Mouse (Mus musculus) layer of hippocampus, postnatal 25 days (tissue): ENCODE data around the gene Nfx1. TPM values are rescaled to one million over a fixed set of nuclear protein-coding genes. Genes with fewer than 3 reads are reported as not detected.
A peak's percentile ranks its signal among the peaks of the same experiment; 100 is the strongest.

Source experiments
- DNase-seq, 2 experiments: peaks; one replicate each; pipeline ENCODE4 v3.0.0; 2022; ENCODE audit warnings: mixed read lengths in 2 of 2, low spot score in 1 of 2; ENCODE audit errors: extremely low spot score in 1 of 2
- total RNA-seq, 2 experiments: library from RNA; stranded (reverse); gene quantifications; 2 replicates each; pipeline ENCODE4 v1.2.3; 2021

Nfx1 gene
- total RNA-seq, 2 experiments from 2014 or later: 64.7 to 71.8 TPM

DNA sequence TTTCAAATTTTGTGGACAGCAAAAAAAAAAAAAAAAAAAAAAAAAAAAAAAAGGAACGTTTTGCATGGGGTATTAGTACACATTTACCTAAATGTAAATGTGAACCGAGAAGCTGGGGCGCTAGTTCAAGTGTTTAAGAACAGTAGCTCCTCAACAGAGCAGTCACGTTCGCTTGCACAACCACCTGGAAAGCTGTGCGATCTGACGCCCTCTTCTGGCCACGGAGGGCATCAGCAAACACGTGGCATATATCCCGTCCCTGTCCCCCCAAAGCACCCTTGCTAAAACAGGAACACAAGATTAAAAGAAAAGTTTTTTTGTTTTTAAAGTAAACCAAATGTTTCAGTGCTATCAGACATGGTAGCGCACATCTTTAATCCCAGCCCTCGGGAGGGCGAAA lies 1.0 kb downstream of the Nfx1 start:
- DNase-seq: peak in 1 of 2 experiments; percentile 26

- DNase-seq: no peak
Measured at GRCm38 (mm10) chr4:40974011-40974410, 3.3 kb downstream of the Nfx1 start.

GRCm38 (mm10) chr4:40975678-40976077 lies 5.0 kb downstream of the Nfx1 start:
- no peak for DNase-seq

DNA sequence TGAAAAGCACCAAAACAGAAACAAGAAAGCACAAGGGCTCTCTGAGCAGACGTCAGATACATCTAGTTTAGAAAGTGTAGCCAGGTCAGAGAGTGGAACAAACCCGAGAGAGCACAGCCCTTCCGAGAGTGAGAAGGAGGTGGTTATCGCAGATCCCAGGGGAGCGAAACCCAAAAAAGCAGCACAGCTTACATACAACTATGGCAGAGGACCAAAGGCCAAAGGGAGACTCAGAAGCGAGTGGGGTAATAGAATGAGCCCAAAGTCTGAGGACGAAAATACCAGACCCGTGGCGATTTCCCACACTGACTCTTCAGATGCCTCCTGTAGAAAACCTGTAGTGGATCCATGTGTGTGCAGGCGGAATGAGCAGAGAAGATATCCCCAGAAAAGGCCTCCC lies 5.9 kb downstream of the Nfx1 start:
- no peak for DNase-seq

GRCm38 (mm10) chr4:40979430-40979829 lies 8.7 kb downstream of the Nfx1 start:
- no peak for DNase-seq

DNA sequence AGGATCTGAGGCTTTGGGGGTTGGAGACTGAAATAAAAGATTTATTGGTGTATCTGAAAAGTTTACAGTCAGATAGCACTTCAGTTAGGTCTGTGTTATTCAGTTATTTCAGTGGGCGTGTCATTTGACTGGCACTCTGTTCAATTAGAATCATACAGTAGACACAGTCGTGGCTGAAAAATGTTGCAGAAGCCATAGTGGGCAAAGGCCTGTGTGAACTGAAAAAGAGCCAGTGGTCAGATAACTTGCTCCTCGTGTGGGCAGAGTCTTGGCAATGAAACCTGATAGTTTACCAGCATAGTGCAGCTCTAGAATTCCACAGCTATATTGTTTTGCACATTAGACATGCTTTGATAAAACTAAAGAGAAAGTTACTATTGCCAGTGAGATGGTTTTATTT lies 11.8 kb downstream of the Nfx1 start:
- no peak for DNase-seq

GRCm38 (mm10) chr4:40983686-40984085 lies 13.0 kb downstream of the Nfx1 start:
- DNase-seq: no peak

DNA sequence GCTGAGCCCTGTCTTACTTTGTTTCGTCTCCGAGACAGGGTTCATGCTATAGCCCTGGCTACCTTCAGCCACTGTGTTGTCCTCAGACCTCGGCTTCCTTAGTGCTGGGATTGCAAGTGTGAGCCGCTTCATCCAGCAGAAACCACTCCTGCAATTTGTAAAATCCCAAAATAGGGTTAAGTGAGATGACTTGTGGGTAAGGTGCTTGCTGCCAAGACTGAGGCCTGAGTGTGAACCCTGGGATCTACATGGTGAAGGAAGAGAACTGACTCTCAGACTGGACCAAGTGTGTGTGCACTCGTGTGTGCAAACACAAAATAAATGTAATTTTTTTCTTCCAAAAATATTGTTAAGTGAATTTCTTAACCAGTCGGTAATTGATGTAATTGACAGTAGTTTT lies 18.9 kb downstream of the Nfx1 start:
- DNase-seq: no peak

GRCm38 (mm10) chr4:40996302-40996701 lies 25.6 kb downstream of the Nfx1 start:
- no peak for DNase-seq

DNA sequence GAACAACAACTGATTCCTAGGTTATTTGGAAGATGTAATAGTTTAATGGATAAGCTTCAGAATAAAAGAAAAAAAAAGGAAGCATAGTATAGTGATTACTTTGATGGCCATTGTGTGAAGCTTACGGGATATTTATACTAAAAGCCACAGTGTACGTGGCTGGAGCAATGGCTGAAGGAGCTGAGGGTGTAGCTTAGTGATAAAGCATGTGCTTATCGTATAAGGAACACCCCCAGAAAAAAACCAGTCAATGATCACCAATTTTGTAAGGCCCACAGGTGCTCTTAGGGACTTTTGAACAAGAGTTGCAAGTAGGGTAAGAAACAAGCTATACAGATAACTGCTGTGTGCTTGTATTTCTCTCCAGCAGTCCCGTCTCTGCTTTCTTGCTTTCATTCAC lies 27.2 kb downstream of the Nfx1 start:
- DNase-seq: no peak

DNA sequence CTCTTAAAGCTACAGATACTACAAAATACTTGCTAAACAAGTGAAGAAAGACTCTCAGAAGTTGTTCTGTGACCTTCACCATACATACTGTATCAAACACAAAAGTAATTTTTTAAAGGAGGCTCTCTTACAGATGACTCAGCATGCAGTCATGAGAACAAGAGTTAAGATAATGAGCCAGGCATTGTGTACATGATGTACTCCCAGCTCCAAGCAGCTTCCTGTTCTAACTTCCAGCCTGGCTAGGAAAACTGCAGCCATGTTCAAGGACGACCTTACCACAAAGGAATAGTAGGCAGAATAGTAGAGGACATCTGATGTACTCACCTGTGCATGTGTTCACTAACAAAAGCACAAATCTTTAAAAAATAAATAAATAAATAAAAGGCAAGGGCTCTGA lies 29.6 kb downstream of the Nfx1 start:
- DNase-seq: no peak

DNA sequence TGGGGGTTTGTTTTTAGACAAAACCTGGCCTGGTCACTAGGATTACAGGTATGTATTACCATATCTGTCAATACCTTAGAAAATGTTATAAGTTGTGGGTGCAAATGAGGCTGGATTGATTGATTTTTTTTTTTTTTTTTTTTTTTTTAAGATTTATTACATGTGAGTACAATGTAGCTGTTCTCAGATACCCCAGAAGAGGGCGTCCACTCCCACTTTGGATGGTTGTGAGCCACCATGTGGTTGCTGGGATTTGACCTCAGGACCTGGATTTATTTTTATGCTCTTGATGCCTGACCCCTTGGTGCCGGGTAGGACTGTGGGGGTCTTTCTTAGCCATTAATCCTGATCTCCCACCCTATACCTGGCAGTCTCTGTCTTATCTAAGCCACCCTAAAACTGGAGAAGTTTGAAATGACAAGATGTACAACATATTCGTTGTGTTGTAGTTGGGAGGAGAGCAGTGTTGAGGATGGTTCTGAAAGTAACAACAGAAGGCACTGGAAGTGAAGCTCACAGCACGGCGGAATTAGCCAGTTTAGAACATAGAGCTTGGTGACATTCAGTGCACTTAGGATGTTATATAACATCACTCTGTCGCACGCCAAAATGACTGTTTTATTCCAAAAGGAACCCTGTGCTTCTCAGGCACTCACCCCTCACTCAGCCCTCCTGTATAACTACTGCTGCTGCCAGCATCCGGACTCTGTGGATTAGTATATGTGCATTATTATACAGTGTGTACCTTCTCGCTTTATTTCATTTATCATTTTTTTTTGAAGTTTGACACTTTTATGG lies 30.3 kb downstream of the Nfx1 start:
- DNase-seq: no peak

GRCm38 (mm10) chr4:41013351-41013750 lies 42.6 kb downstream of the Nfx1 start:
- DNase-seq: no peak

DNA sequence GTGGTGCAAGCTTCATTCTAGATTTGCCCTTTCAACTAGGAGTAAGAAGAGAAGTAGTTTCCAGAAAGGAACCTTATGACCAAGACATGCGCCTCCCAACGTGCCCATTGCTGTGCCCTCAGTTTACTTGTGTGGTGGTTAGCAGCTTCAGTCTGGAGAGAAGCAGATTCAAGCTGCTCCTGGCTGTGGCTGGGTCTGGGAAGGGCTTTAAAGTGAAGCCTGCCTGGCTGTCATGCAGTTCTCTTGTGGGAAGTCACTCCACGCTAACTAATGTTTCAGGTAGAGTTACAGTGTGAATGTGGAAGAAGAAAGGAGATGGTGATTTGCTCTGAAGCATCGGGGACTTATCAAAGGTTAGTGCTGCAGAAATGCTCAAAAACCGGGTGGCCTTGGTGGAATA lies 45.1 kb downstream of the Nfx1 start:
- DNase-seq: no peak

DNA sequence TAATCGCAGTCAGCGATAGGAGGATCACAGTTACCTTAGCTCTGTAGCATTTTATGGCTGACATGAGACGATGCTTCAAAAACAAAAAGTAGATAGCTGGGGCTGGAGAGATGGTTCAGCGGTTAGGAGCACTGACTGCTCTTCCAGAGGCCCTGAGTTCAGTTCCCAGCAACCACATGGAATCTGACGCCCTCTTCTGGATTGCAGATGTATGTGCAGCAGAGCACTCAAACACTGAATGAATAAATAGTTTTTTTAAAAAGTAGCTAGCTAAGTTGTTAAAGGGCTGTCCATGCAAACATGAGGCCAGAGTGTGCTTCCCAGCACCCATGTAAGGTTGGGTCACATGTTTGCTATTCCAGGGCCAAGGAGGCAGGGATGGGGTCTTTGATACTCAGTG lies 50.4 kb downstream of the Nfx1 start:
- no peak for DNase-seq

DNA sequence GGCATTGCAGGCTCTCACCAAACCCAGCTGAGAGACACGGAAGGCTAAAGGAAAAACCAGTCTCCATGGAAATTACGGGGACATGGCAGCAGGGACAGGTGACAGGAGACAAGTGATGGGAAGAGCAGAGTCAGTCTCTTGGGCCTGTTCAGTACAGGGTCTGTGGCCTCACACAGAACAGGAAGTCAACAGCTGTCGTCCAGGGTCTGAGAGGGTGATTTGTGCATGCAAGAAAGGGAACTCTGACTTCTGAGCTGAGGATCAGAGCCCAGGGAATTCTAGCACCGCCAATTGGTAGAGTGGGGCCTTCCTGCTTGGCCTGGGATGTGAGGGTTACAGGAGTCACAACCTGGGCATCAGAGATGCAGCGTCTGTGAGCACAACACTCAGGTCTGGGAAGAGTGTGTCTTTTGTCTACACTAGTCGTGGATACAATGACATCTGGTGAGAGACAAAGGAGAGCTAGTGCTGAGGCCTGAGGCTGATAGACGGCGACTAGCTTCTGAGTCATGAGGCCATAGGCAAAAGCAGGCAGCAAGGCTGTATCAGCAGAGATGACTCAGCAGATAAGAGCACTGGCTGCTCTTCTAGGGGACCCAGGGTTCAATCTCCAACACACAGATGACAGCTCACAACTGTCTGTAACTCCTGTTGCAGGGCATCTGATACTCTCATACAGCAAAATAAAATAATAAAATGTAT lies 55.5 kb downstream of the Nfx1 start:
- no peak for DNase-seq

DNA sequence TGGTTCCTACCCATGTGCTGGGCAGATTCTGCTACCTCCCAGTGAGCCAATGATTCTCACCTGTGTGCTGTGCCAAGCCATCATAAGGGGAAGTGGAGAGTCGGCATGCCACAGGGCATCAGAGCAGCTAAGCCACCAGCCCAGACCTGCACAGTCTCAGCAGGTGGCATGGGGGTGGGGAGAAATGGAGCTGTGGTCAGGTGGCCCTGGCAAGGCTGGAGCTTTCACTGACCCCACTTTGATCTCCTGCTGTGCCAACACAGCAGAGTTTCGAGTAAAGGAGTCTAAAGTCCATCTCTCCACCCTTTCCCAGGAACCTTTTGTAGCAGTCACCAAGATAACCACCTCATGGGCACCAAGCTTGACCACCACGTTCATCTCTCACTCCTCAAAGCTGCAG lies 57.2 kb downstream of the Nfx1 start:
- DNase-seq: no peak

DNA sequence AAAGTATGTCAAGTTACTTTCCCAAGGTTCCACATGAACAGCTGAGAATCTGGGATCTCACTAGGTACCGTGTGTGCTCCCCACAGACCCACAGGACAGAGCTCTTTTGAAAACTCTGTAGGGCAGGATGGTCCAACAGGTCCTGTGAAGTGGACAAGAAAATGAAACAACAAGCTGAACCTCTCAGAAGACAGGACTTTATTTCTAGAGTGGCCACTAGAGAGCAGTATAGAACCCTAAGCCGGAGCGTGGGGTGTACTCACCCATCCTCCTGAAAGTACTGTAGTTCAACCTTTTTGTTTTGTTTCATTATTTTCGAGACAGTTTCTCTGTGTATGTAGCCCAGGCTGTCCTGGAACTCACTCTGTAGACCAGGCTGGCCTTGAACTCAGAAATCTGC lies 57.6 kb downstream of the Nfx1 start:
- no peak for DNase-seq

DNA sequence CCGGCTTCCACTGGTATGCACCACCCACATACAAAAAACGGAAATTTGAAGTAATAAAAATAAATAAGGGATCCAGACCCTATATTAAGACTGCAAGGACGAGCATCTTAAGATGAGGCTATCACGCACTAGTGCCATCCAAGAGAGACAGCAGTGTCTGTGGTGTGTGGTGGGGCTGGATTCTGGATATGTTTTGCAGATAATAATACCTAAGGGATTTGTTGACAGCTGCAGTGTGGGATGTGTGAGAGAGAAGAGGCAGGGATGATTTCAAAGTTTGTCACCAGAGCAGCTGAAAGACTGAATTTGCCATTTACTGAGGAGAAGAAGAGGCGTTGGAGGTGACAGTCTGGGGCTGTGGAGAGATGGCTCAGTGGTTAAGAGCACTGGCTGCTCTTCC lies 58.7 kb downstream of the Nfx1 start:
- DNase-seq: peak in 1 of 2 experiments; percentile 29

DNA sequence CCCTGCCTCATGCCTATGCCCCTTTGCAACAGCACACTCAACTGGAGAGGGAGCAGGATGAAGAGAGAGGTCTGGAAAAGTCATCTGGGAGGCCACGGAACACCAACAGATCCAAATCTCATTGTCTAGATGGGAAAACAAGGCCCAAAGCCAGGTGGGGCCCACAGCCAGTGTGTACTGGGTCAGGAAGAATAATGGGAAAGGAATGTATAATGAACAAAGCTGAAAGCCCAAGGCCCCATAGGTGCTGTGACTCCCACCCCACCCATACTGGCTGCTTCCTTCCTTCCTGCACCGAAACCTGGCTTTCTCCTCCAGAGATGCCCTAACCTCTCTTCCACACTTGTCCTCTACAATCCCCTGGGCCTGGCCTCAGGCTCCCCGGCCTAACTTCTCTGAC lies 60.5 kb downstream of the Nfx1 start:
- DNase-seq: no peak

DNA sequence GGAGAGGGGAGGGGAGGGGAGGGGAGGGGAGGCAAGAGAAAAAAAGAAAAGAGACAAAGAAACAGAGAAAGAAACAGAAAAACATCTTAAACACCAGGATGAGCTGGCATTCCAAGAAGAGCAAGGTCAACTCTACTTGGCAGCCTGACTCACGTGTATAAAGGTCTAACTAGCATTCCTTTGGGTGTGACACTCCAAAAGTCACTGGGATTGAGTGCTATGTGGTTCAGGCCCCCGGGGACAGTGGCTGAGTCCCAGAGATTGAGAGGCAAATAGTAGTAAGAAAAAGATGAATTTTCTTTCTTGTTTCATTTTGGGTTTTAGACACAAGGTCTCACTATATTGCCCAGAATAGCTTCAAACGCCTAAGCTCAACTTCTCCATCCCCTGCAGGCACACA lies 67.2 kb downstream of the Nfx1 start:
- no peak for DNase-seq

DNA sequence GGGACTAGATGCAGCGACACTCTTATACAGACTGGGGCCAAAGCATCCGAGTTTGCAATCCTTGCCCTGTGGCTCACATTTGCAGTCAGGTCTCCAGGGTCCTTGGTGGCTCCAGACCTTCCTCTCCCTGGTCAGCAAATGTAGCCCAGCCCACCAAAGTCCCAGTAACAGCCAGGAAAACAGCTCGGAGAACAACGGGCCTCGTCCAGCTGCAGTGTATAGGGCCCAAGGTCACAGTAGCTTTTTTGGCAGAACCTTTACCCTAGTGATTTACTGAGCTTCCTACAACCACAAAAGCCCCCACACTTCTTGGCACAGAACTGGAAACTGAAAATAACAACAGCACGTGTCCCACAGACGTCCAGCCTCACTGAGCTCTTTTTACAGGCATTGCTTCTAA lies 70.3 kb downstream of the Nfx1 start:
- no peak for DNase-seq
